Mouse (Mus musculus): ENCODE measurements at regions not wholly inside any gene's neighbourhood (a gene's known extent, or its start where the extent isn't known, plus 50 kb on each side); places are given as distances from the start of the nearest gene placed in this dataset.

DNA sequence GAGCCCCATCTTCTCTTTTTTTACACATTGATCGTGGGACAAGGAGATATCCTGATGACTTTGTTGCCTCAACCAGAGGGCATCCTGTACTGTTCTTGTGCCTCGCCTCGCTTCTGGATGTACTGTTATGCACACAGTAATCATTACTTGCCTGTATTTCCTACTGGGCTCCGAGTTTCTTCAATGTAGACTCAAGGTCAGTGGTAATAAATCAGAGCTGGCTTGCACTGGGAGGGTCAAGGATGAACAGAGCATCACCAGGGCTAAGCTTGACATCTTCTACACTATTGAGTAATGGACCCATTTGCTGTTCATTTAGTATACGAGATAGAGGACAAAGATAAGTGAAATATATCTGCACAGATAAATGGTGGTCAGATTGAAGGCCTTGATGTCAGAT lies 295.1 kb upstream of the Igfbp3 start:
- H3K4me3 ChIP-seq (ENCODE audit: insufficient read depth, low read depth, low read length), result no peak overlapping the region
- no peaks in the 10 kb centered on the region for H3K27me3 ChIP-seq (ENCODE audit: control insufficient read depth, insufficient read depth, low read length)
- H3K36me3 ChIP-seq (ENCODE audit: control insufficient read depth, insufficient read depth, low read length), result no peaks in the 10 kb centered on the region
- no peak overlapping the region for H3K9ac ChIP-seq (ENCODE audit: low read depth, low read length)
- TF ChIP-seq POLR2A (IDR thresholded peaks at IDR 0.05; ENCODE audit: extremely low read depth, insufficient read depth, low read length) (no peak), CTCF (IDR thresholded peaks at IDR 0.05; ENCODE audit: low read depth, low read length) (no peak)
- no peaks in the 10 kb centered on the region for H3K4me1 ChIP-seq (ENCODE audit: control insufficient read depth, insufficient read depth, low read length)
- 79% methylated on average over 5 of the region's 5 CpGs for WGBS
- H3K27ac ChIP-seq (replicated peaks; ENCODE audit: insufficient read depth, low read depth, low read length), result no peak overlapping the region
- DNase-seq (ENCODE audit: extremely low read depth, low read depth, low spot score), result no peak
- no peaks in the 10 kb centered on the region for H3K79me2 ChIP-seq (ENCODE audit: control insufficient read depth, insufficient read depth, low read length)

DNA sequence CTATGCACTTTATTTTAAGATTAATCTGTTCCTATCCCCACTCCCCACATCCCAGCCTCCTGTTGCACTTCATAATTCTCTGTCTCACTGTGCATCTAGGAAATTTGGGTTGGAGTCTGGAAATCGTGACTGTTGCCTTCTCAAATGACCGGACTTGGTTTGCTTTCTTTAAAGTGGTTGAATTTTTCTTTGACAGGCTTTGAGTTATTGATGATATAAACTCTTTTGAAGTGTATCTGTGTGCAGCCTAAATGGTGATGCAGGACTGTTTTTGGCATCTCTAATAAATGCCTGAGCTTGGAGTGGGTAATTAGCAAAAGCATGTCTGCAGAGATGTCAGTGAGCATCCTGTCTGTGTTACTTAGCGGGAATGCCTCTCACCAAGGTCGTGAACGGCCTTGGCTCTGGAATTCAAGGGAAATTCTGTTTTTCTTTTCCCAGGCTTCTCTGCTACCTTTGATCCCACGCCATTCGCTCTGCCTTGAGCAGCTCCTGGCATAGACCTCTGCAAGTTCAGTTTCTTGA lies 292.8 kb upstream of the Igfbp3 start:
- H3K27me3 ChIP-seq (ENCODE audit: control insufficient read depth, insufficient read depth, low read length), result no peaks in the 10 kb centered on the region
- H3K27ac ChIP-seq (replicated peaks; ENCODE audit: insufficient read depth, low read depth, low read length), result no peak overlapping the region; the same call in 1 of the 2 replicates
- no peaks in the 10 kb centered on the region for H3K4me1 ChIP-seq (ENCODE audit: control insufficient read depth, insufficient read depth, low read length)
- no peaks in the 10 kb centered on the region for H3K36me3 ChIP-seq (ENCODE audit: control insufficient read depth, insufficient read depth, low read length)
- no peak overlapping the region for H3K4me3 ChIP-seq (ENCODE audit: insufficient read depth, low read depth, low read length)
- WGBS, result 68% methylated on average over 7 of the region's 7 CpGs
- TF ChIP-seq POLR2A (IDR thresholded peaks at IDR 0.05; ENCODE audit: extremely low read depth, insufficient read depth, low read length), result no peak
- no peak for TF ChIP-seq CTCF (IDR thresholded peaks at IDR 0.05; ENCODE audit: low read depth, low read length)
- peak; percentile 11 for DNase-seq (ENCODE audit: extremely low read depth, low read depth, low spot score)
- no peaks in the 10 kb centered on the region for H3K79me2 ChIP-seq (ENCODE audit: control insufficient read depth, insufficient read depth, low read length)
- no peak overlapping the region for H3K9ac ChIP-seq (ENCODE audit: low read depth, low read length)

GRCm38 (mm10) chr11:7504651-7505321 lies 291.1 kb upstream of the Igfbp3 start:
- Histone ChIP-seq H3K36me3 (ENCODE audit: control insufficient read depth, insufficient read depth, low read length) (no peaks in the 10 kb centered on the region), H3K4me1 (ENCODE audit: control insufficient read depth, insufficient read depth, low read length) (no peaks in the 10 kb centered on the region), H3K79me2 (ENCODE audit: control insufficient read depth, insufficient read depth, low read length) (no peaks in the 10 kb centered on the region), H3K27ac (replicated peaks; ENCODE audit: insufficient read depth, low read depth, low read length) (no peak overlapping the region), H3K4me3 (ENCODE audit: insufficient read depth, low read depth, low read length) (no peak overlapping the region), H3K27me3 (ENCODE audit: control insufficient read depth, insufficient read depth, low read length) (no peaks in the 10 kb centered on the region), H3K9ac (ENCODE audit: low read depth, low read length) (no peak overlapping the region)
- 83% methylated on average over 10 of the region's 10 CpGs for WGBS
- DNase-seq (ENCODE audit: extremely low read depth, low read depth, low spot score), result no peak
- no peak for TF ChIP-seq CTCF (IDR thresholded peaks at IDR 0.05; ENCODE audit: low read depth, low read length)
- no peak for TF ChIP-seq POLR2A (IDR thresholded peaks at IDR 0.05; ENCODE audit: extremely low read depth, insufficient read depth, low read length)

DNA sequence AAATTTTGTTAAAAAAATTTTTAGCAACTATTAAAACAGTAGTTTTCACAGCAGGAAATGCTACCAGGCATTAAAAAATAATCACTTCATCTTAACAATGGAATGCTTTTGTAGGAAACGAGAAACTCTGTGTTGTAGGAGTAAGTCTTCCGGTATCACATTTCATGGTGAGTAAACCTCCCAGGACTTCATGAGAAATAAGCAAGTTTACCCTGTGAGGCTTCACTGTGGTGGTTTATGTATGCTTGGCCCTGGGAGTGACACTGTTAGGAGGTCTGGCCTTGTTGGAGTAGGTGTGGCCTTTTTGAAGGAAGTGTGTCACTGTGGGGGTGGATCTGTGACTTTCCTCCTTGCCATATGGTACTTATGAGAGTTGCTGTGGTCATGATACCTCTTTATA lies 289.0 kb upstream of the Igfbp3 start:
- WGBS, result 80% methylated on average over 2 of the region's 2 CpGs
- no peak overlapping the region for H3K9ac ChIP-seq (ENCODE audit: low read depth, low read length)
- no peak for DNase-seq (ENCODE audit: extremely low read depth, low read depth, low spot score)
- H3K79me2 ChIP-seq (ENCODE audit: control insufficient read depth, insufficient read depth, low read length), result no peaks in the 10 kb centered on the region
- no peak overlapping the region for H3K4me3 ChIP-seq (ENCODE audit: insufficient read depth, low read depth, low read length)
- H3K36me3 ChIP-seq (ENCODE audit: control insufficient read depth, insufficient read depth, low read length), result no peaks in the 10 kb centered on the region
- no peak overlapping the region for H3K27ac ChIP-seq (replicated peaks; ENCODE audit: insufficient read depth, low read depth, low read length)
- no peak for TF ChIP-seq POLR2A (IDR thresholded peaks at IDR 0.05; ENCODE audit: extremely low read depth, insufficient read depth, low read length)
- no peak for TF ChIP-seq CTCF (IDR thresholded peaks at IDR 0.05; ENCODE audit: low read depth, low read length)
- H3K27me3 ChIP-seq (ENCODE audit: control insufficient read depth, insufficient read depth, low read length), result no peaks in the 10 kb centered on the region
- no peaks in the 10 kb centered on the region for H3K4me1 ChIP-seq (ENCODE audit: control insufficient read depth, insufficient read depth, low read length)

DNA sequence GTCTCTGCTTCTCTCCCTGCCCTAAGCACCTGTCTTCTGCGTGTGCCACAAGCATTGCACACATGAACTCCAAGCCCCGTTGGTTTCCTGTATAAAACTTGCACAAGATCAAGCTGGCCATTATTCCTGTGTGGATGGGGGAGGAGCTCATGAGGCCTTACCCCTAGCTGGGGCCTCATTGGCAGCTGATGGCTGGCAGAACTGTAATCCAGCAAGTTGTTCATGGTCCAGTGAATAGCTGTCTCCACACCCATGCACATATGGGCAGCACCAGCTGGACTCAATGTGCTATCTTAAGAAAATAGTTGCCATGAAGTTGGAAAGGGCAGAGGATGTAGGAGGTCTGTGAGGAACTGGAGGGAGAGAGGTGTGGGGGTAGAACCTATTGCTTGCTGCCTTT lies 288.3 kb upstream of the Igfbp3 start:
- H3K79me2 ChIP-seq (ENCODE audit: control insufficient read depth, insufficient read depth, low read length), result no peaks in the 10 kb centered on the region
- WGBS, result 74% methylated on average over 2 of the region's 2 CpGs
- DNase-seq (ENCODE audit: extremely low read depth, low read depth, low spot score), result no peak
- H3K9ac ChIP-seq (ENCODE audit: low read depth, low read length), result no peak overlapping the region
- no peaks in the 10 kb centered on the region for H3K27me3 ChIP-seq (ENCODE audit: control insufficient read depth, insufficient read depth, low read length)
- H3K4me3 ChIP-seq (ENCODE audit: insufficient read depth, low read depth, low read length), result no peak overlapping the region
- H3K4me1 ChIP-seq (ENCODE audit: control insufficient read depth, insufficient read depth, low read length), result no peaks in the 10 kb centered on the region
- no peaks in the 10 kb centered on the region for H3K36me3 ChIP-seq (ENCODE audit: control insufficient read depth, insufficient read depth, low read length)
- no peak overlapping the region for H3K27ac ChIP-seq (replicated peaks; ENCODE audit: insufficient read depth, low read depth, low read length)
- TF ChIP-seq POLR2A (IDR thresholded peaks at IDR 0.05; ENCODE audit: extremely low read depth, insufficient read depth, low read length) (no peak), CTCF (IDR thresholded peaks at IDR 0.05; ENCODE audit: low read depth, low read length) (no peak)

GRCm38 (mm10) chr11:7497803-7498202 lies 284.1 kb upstream of the Igfbp3 start:
- DNase-seq (ENCODE audit: extremely low read depth, low read depth, low spot score), result no peak

More at GRCm38 (mm10) chr11:7497803-7498202, 284.1 kb upstream of the Igfbp3 start:
- H3K27me3 ChIP-seq (ENCODE audit: control insufficient read depth, insufficient read depth, low read length), result no peaks in the 10 kb centered on the region
- no peaks in the 10 kb centered on the region for H3K4me1 ChIP-seq (ENCODE audit: control insufficient read depth, insufficient read depth, low read length)
- no peaks in the 10 kb centered on the region for H3K79me2 ChIP-seq (ENCODE audit: control insufficient read depth, insufficient read depth, low read length)
- TF ChIP-seq POLR2A (IDR thresholded peaks at IDR 0.05; ENCODE audit: extremely low read depth, insufficient read depth, low read length), result no peak
- TF ChIP-seq CTCF (IDR thresholded peaks at IDR 0.05; ENCODE audit: low read depth, low read length), result no peak
- no peak overlapping the region for H3K4me3 ChIP-seq (ENCODE audit: insufficient read depth, low read depth, low read length)
- no peaks in the 10 kb centered on the region for H3K36me3 ChIP-seq (ENCODE audit: control insufficient read depth, insufficient read depth, low read length)
- WGBS, result 60% methylated on average over 6 of the region's 6 CpGs
- no peak overlapping the region for H3K27ac ChIP-seq (replicated peaks; ENCODE audit: insufficient read depth, low read depth, low read length)
- no peak overlapping the region for H3K9ac ChIP-seq (ENCODE audit: low read depth, low read length)
